In genomic region chr12:85662896-85663295, GRCm38 (mm10) we compare ENCODE assay signal across 8 mouse cellular contexts. TPM values are rescaled to one million over a fixed set of nuclear protein-coding genes. Genes with fewer than 3 reads are reported as not detected.
DNase-seq lines count a peak whose midpoint lies in the region; ATAC-seq and TF ChIP-seq lines count a peak whose summit lies in the region.

No protein-coding gene starts in this region.

- peak; percentile 89 for TF ChIP-seq EP300 in heart, adult 2 months (IDR thresholded peaks at IDR 0.05; ENCODE audit: insufficient read depth, low read depth, low read length)

- no peak for ATAC-seq in heart, embryonic 12.5 days (ENCODE audit: insufficient number of reproducible peaks, low FRiP score)
- ATAC-seq in intestine, embryonic 15.5 days: no peak
- peak; percentile 67; the same call in 1 of the 2 replicates for ATAC-seq in midbrain, embryonic 13.5 days

- H3K36me3 ChIP-seq in heart, adult 2 months (ENCODE audit: control insufficient read depth, insufficient read depth, low read length): no peaks in the 10 kb centered on the region
- no peaks in the 10 kb centered on the region for H3K36me3 ChIP-seq in heart, embryonic 12.5 days
- H3K36me3 ChIP-seq in intestine, embryonic 15.5 days: no peaks in the 10 kb centered on the region
- no peaks in the 10 kb centered on the region for H3K36me3 ChIP-seq in midbrain, embryonic 13.5 days

- no peak for TF ChIP-seq POLR2A in heart, adult 2 months (IDR thresholded peaks at IDR 0.05; ENCODE audit: insufficient read depth, low read depth, low read length)
- TF ChIP-seq POLR2A in cerebellum, adult 2 months (IDR thresholded peaks at IDR 0.05; ENCODE audit: borderline replicate concordance, insufficient read depth, low read length): no peak

- H3K4me3 ChIP-seq in heart, adult 2 months: no peak overlapping the region
- no peak overlapping the region for H3K4me3 ChIP-seq in heart, embryonic 12.5 days
- no peak overlapping the region for H3K4me3 ChIP-seq in cerebellum, adult 2 months (replicated peaks; ENCODE audit: insufficient read depth, low read depth, low read length)
- H3K4me3 ChIP-seq in intestine, embryonic 15.5 days (replicated peaks): no peak overlapping the region
- H3K4me3 ChIP-seq in midbrain, embryonic 13.5 days (replicated peaks): no peak overlapping the region

- H3K9ac ChIP-seq in heart, adult 2 months (ENCODE audit: low read depth, low read length): no peak overlapping the region
- no peak overlapping the region for H3K9ac ChIP-seq in heart, embryonic 12.5 days
- no peak overlapping the region for H3K9ac ChIP-seq in intestine, embryonic 15.5 days
- H3K9ac ChIP-seq in midbrain, embryonic 13.5 days (replicated peaks): no peak overlapping the region

- H3K27me3 ChIP-seq in heart, adult 2 months (ENCODE audit: control insufficient read depth, insufficient read depth, low read length): no peaks in the 10 kb centered on the region
- 0 out of 2 replicates have a peak, but pooled peaks cover 3% of the 10 kb centered on the region for H3K27me3 ChIP-seq in heart, embryonic 12.5 days (replicated peaks)
- no peaks in the 10 kb centered on the region for H3K27me3 ChIP-seq in cerebellum, adult 2 months (ENCODE audit: control insufficient read depth, insufficient read depth, low read length)
- H3K27me3 ChIP-seq in intestine, embryonic 15.5 days (replicated peaks): no peaks in the 10 kb centered on the region
- H3K27me3 ChIP-seq in midbrain, embryonic 13.5 days: no peaks in the 10 kb centered on the region

- no peaks in the 10 kb centered on the region for H3K9me3 ChIP-seq in heart, embryonic 12.5 days (replicated peaks)
- no peaks in the 10 kb centered on the region for H3K9me3 ChIP-seq in intestine, embryonic 15.5 days
- no peaks in the 10 kb centered on the region for H3K9me3 ChIP-seq in midbrain, embryonic 13.5 days

- WGBS in heart, adult 2 months: 8% methylated on average over 9 of the region's 9 CpGs
- 15% methylated on average over 9 of the region's 9 CpGs for WGBS in heart, embryonic 12.5 days
- 7% methylated on average over 9 of the region's 9 CpGs for WGBS in cerebellum, adult 2 months
- WGBS in intestine, embryonic 15.5 days: 12% methylated on average over 9 of the region's 9 CpGs
- WGBS in midbrain, embryonic 13.5 days: 12% methylated on average over 9 of the region's 9 CpGs

- H3K4me2 ChIP-seq in heart, embryonic 12.5 days: no peak overlapping the region
- 0 out of 2 replicates have a peak overlapping the region, but pooled peaks have one; percentile 9 for H3K4me2 ChIP-seq in intestine, embryonic 15.5 days (replicated peaks)
- H3K4me2 ChIP-seq in midbrain, embryonic 13.5 days (replicated peaks): 0 out of 2 replicates have a peak overlapping the region, but pooled peaks have one; percentile 25

- no peaks in the 10 kb centered on the region for H3K4me1 ChIP-seq in heart, adult 2 months (ENCODE audit: control insufficient read depth, insufficient read depth, low read length)
- peaks cover 9% of the 10 kb centered on the region for H3K4me1 ChIP-seq in heart, embryonic 12.5 days (replicated peaks)
- no peaks in the 10 kb centered on the region for H3K4me1 ChIP-seq in cerebellum, adult 2 months (ENCODE audit: control insufficient read depth, insufficient read depth, low read length)
- H3K4me1 ChIP-seq in intestine, embryonic 15.5 days (replicated peaks): no peaks in the 10 kb centered on the region
- H3K4me1 ChIP-seq in midbrain, embryonic 13.5 days (replicated peaks): peaks cover 5% of the 10 kb centered on the region

- DNase-seq in heart, adult 2 months: peak; percentile 61 to 80
- DNase-seq in cerebellum, adult 2 months: peak; percentile 61 to 75
- peak; percentile 52 to 75 for DNase-seq in frontal cortex, postnatal 14 days (ENCODE audit: low spot score in 2 of 2)
- DNase-seq in left cerebral cortex, postnatal 36 days (ENCODE audit: low spot score in 2 of 2): peak; percentile 56 to 65
- peak; percentile 15 for DNase-seq in spleen, adult 12 weeks (ENCODE audit: low spot score)

- intact Hi-C loops in heart, adult 2 months (cut with DNase I): loop anchor here (1.0 to 5.0 kb wide), 3 partner anchors 155 to 316 kb away; no protein-coding TSS in a partner anchor
- intact Hi-C loops in left cerebral cortex, postnatal 36 days (cut with DNase I): loop anchor here (5.0 kb wide), 1 partner anchor 316 kb away; no protein-coding TSS in a partner anchor

- H3K79me2 ChIP-seq in heart, adult 2 months (replicated peaks; ENCODE audit: control insufficient read depth, insufficient read depth, low read length): no peaks in the 10 kb centered on the region

- TF ChIP-seq CTCF in heart, adult 2 months (IDR thresholded peaks at IDR 0.05): peak; percentile 96
- peak; percentile 88 for TF ChIP-seq CTCF in cerebellum, adult 2 months (IDR thresholded peaks at IDR 0.05; ENCODE audit: borderline replicate concordance, insufficient read depth, low read depth, low read length)

- H3K27ac ChIP-seq in heart, adult 2 months: no peak overlapping the region
- H3K27ac ChIP-seq in heart, embryonic 12.5 days (ENCODE audit: poor library complexity, severe bottlenecking): no peak overlapping the region
- H3K27ac ChIP-seq in cerebellum, adult 2 months (ENCODE audit: insufficient read depth, low read length): no peak overlapping the region
- H3K27ac ChIP-seq in intestine, embryonic 15.5 days: no peak overlapping the region
- no peak overlapping the region for H3K27ac ChIP-seq in midbrain, embryonic 13.5 days

RNA-seq across cellular contexts. Expression of gene Batf, which starts 23.6 kb away (rescaled TPM):
- total RNA-seq in heart, adult 2 months (2021): 1 to 10 TPM; 1.0 to 1.6 TPM
- polyA plus RNA-seq in heart, adult 2 months (2012; rRNA removed): 1.0 and 1.8 TPM in 2 replicates
- 3.8 and 4.0 TPM in 2 replicates for polyA plus RNA-seq in heart, embryonic 12.5 days (2016; fragmentation: Nextera tagmentation; extraction: Ambion mirVana)
- polyA plus RNA-seq in cerebellum, adult 2 months (2012; rRNA removed): 0.30 and 0.38 TPM in 2 replicates
- polyA plus RNA-seq in intestine, embryonic 15.5 days (2015; fragmentation: Nextera tagmentation; extraction: Ambion mirVana): 2.6 and 2.9 TPM in 2 replicates
- 1 to 10 TPM in 1 of 2 experiments, under 1 TPM in 1; 0.44 to 1.2 TPM for total RNA-seq in left cerebral cortex, postnatal 36 days (2021)
- 0.85 and 1.6 TPM in 2 replicates for polyA plus RNA-seq in midbrain, embryonic 13.5 days (2015; fragmentation: Nextera tagmentation; extraction: Ambion mirVana)

Comparison
In these comparisons a context has a peak if more than half of its experiments do, and no peak if none do; other contexts are left out.
1. DNase-seq: peak in every context shown above with its lines; median percentile 70 in heart, adult 2 months; 68 in cerebellum, adult 2 months; 64 in frontal cortex, postnatal 14 days; 60 in left cerebral cortex, postnatal 36 days; 15 in spleen, adult 12 weeks.